Mouse (Mus musculus): ENCODE measurements around the gene Arntl2.

GRCm38 (mm10) chr6:146753560-146754160 is 42.2 kb upstream of the Arntl2 start:
- TF ChIP-seq CTCF (IDR thresholded peaks at IDR 0.05; ENCODE audit: low read depth) (no peak), EP300 (IDR thresholded peaks at IDR 0.05; ENCODE audit: low read depth) (no peak)
